Mouse (Mus musculus) activated CD4-positive, CD25-positive, alpha-beta regulatory T cell, adult 9 weeks (primary cell): ENCODE results near the gene 9230112D13Rik. TPM values are rescaled to one million over a fixed set of nuclear protein-coding genes. Genes with fewer than 3 reads are reported as not detected.

Experiments used
- polyA plus RNA-seq: library from polyadenylated mRNA; unstranded; fragments of 100-300 nt; shearing (Covaris generic); gene quantifications from one replicate; pipeline ENCODE4 v1.2.1, GENCODE M21; 2017

Gene 9230112D13Rik
- polyA plus RNA-seq: not detected

DNA sequence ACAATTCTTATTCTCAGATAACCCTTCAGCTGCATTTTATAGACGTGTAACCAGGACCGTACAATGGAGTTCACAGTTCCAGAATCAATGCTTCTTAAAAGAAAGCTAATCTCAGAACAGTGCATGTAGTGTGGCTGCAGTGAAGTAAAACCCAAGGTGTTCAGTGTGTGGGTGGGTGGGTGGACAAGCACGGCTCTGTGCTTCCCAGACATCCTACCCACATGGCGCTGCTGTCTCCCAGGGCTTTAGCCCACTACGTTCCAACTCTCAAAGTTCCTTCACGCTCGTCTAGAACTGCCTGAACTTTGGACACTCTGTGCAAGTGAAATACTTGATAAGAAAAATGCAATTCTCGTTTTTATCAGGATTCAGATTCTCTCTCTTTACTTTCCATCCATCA is at the start of gene 9230112D13Rik:
Gene 9230112D13Rik (minus strand): TSS at position 101 of the 400 bp plus-strand sequence.

DNA sequence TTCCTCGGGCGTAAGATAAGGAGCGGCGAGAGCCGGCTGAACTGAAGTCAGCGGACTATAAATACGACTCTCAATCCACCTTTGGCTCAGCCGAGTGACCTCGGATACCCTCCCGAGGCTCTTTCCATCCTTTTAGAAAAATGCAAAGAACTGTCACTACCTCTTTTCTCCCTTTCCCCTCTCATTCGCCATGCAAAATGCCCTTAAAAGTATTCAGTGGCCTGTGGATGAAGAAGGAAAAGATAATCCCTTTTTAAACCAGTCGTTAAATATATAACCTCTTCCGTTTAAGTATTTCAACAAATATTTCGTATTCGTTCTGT is 19.3 kb downstream of the 9230112D13Rik start, which contains the start of gene Bmpr1a:
Gene Bmpr1a (minus strand): TSS at position 17 of the 323 bp plus-strand sequence.

Other genes starting within 250 kb of the 9230112D13Rik start
- 6.8 TPM for gene Shld2, start 212.3 kb downstream of the 9230112D13Rik start, polyA plus RNA-seq
- gene Glud1, start 212.1 kb downstream of the 9230112D13Rik start, polyA plus RNA-seq: 13.0 TPM
- not detected for gene Fam25c, start 167.4 kb downstream of the 9230112D13Rik start, polyA plus RNA-seq
- gene Sncg, start 148.0 kb downstream of the 9230112D13Rik start, polyA plus RNA-seq: not detected
- gene Mmrn2, start 147.3 kb downstream of the 9230112D13Rik start, polyA plus RNA-seq: 0.18 TPM
- 0.16 TPM for gene Bmpr1a, start 19.5 kb downstream of the 9230112D13Rik start, polyA plus RNA-seq
- gene Ldb3, start 65.9 kb upstream of the 9230112D13Rik start, polyA plus RNA-seq: not detected
- gene Opn4, start 77.3 kb upstream of the 9230112D13Rik start, polyA plus RNA-seq: not detected
- 14.7 TPM for gene Wapl, start 151.1 kb upstream of the 9230112D13Rik start, polyA plus RNA-seq